Comparison of ENCODE assay signal across 8 mouse cellular contexts in genomic region chr6:42245711-42246353, GRCm38 (mm10). TPM values are rescaled to one million over a fixed set of nuclear protein-coding genes. Genes with fewer than 3 reads are reported as not detected.
DNase-seq lines count a peak whose midpoint lies in the region; ATAC-seq lines count a peak whose summit lies in the region.

TSS of gene Gstk1 (plus strand) at chr6:42245935.

- WGBS in hindbrain, embryonic 14.5 days: 3% methylated on average over 28 of the region's 28 CpGs

- peak within 1 kb of the TSS; percentile 45 for H3K4me3 ChIP-seq in hindbrain, embryonic 14.5 days (replicated peaks; ENCODE audit: low read length)

- no peak within 1 kb of the TSS for H3K27ac ChIP-seq in hindbrain, embryonic 14.5 days

- no peaks in the 10 kb centered on the region for H3K9me3 ChIP-seq in hindbrain, embryonic 14.5 days (ENCODE audit: control insufficient read depth, low read length)

- H3K36me3 ChIP-seq in hindbrain, embryonic 14.5 days (replicated peaks; ENCODE audit: control insufficient read depth, insufficient read depth): no peaks in the 10 kb centered on the region

- no peaks in the 10 kb centered on the region for H3K27me3 ChIP-seq in hindbrain, embryonic 14.5 days (ENCODE audit: control insufficient read depth, insufficient read depth, low read length)

- peak; percentile 85 for DNase-seq in T-cell, adult 2 months (ENCODE audit: low spot score)
- peak; percentile 65 to 72 for DNase-seq in cerebellum, postnatal 36 days
- peak; percentile 47 to 65 for DNase-seq in frontal cortex, postnatal 36 days (ENCODE audit: low spot score in 2 of 2)
- peak; percentile 79 for DNase-seq in hindbrain, embryonic 14.5 days (ENCODE audit: low spot score)
- DNase-seq in layer of hippocampus, postnatal 36 days: peak; percentile 48 to 62
- peak; percentile 93 for DNase-seq in lung, postnatal 25 days (ENCODE audit: low spot score)
- DNase-seq in retina, embryonic 14.5 days (ENCODE audit: low spot score): peak; percentile 88
- DNase-seq in thymus, postnatal 36 days: peak; percentile 84 to 89

- H3K4me1 ChIP-seq in hindbrain, embryonic 14.5 days (replicated peaks; ENCODE audit: control insufficient read depth, insufficient read depth, low read length): no peaks in the 10 kb centered on the region

- H3K4me2 ChIP-seq in hindbrain, embryonic 14.5 days (replicated peaks): peak within 1 kb of the TSS; percentile 70

- peak; percentile 99 for ATAC-seq in hindbrain, embryonic 14.5 days (ENCODE audit: low FRiP score)

- peak within 1 kb of the TSS; percentile 46 for H3K9ac ChIP-seq in hindbrain, embryonic 14.5 days

RNA-seq across cellular contexts. Expression of gene Gstk1, which starts in this region (rescaled TPM):
- polyA plus RNA-seq in hindbrain, embryonic 14.5 days (2014; fragmentation: Nextera tagmentation; extraction: Ambion mirVana): 11.6 and 12.1 TPM in 2 replicates
- 1 to 10 TPM; 9.5 to 9.6 TPM for total RNA-seq in layer of hippocampus, postnatal 36 days (2021)
